Comparison of ENCODE assay signal across 8 mouse cellular contexts in the genomic region with DNA sequence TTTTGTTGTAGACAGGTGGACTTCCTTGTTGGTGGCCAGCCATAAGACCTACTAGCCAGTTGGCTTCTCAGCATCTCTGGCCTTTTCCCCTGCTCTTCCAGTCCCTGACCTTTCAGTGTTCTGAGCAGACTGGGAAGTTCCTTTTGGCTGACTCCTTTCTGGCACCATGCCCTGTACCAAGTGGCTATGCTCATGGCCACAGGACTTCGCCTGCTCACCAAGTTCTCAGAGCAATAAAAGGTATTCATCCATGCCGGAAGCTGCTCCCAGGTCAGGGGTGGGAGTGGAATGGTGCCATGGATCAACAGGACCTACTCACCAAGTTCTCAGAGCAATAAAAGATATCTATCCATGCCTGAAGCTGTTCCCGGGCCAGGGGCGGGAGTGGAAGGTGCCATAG. TPM values are rescaled to one million over a fixed set of nuclear protein-coding genes. Genes with fewer than 3 reads are reported as not detected.
DNase-seq lines count a peak whose midpoint lies in the region; ATAC-seq lines count a peak whose summit lies in the region.

No protein-coding gene starts in this region.

- H3K9me3 ChIP-seq in forebrain, embryonic 14.5 days (replicated peaks; ENCODE audit: control insufficient read depth, low read length): no peaks in the 10 kb centered on the region
- no peaks in the 10 kb centered on the region for H3K9me3 ChIP-seq in hindbrain, embryonic 13.5 days
- no peaks in the 10 kb centered on the region for H3K9me3 ChIP-seq in limb, embryonic 15.5 days
- no peaks in the 10 kb centered on the region for H3K9me3 ChIP-seq in neural tube, embryonic 15.5 days (replicated peaks)

- no peak overlapping the region for H3K27ac ChIP-seq in forebrain, embryonic 14.5 days (ENCODE audit: low read depth, low read length)
- H3K27ac ChIP-seq in hindbrain, embryonic 13.5 days: no peak overlapping the region
- no peak overlapping the region for H3K27ac ChIP-seq in limb, embryonic 15.5 days
- no peak overlapping the region for H3K27ac ChIP-seq in neural tube, embryonic 15.5 days (replicated peaks)

- DNase-seq in 416B (ENCODE audit: low read depth): peak; percentile 44
- peak; percentile 82 for DNase-seq in adrenal gland, adult 8-10 months
- no peak for DNase-seq in forebrain, embryonic 14.5 days (ENCODE audit: low spot score)
- DNase-seq in layer of hippocampus, adult 8-10 months (ENCODE audit: low spot score in 2 of 2): no peak
- DNase-seq in embryo, embryonic 9.5 days (ENCODE audit: extremely low spot score): no peak

- WGBS in forebrain, embryonic 14.5 days: 84% methylated on average over 4 of the region's 4 CpGs
- 87% methylated on average over 4 of the region's 4 CpGs for WGBS in hindbrain, embryonic 13.5 days
- WGBS in limb, embryonic 15.5 days: 71% methylated on average over 4 of the region's 4 CpGs
- WGBS in neural tube, embryonic 15.5 days: 57% methylated on average over 4 of the region's 4 CpGs

- H3K4me1 ChIP-seq in forebrain, embryonic 14.5 days (ENCODE audit: control insufficient read depth, insufficient read depth, low read length): peaks cover 17% of the 10 kb centered on the region
- H3K4me1 ChIP-seq in hindbrain, embryonic 13.5 days (replicated peaks): peaks cover 44% of the 10 kb centered on the region
- peaks cover 39% of the 10 kb centered on the region for H3K4me1 ChIP-seq in limb, embryonic 15.5 days
- H3K4me1 ChIP-seq in neural tube, embryonic 15.5 days: peaks cover 52% of the 10 kb centered on the region

- H3K27me3 ChIP-seq in forebrain, embryonic 14.5 days (replicated peaks; ENCODE audit: control insufficient read depth, insufficient read depth, low read length): no peaks in the 10 kb centered on the region
- no peaks in the 10 kb centered on the region for H3K27me3 ChIP-seq in hindbrain, embryonic 13.5 days
- no peaks in the 10 kb centered on the region for H3K27me3 ChIP-seq in limb, embryonic 15.5 days
- H3K27me3 ChIP-seq in neural tube, embryonic 15.5 days (replicated peaks): no peaks in the 10 kb centered on the region

- 0 out of 2 replicates have a peak overlapping the region, but pooled peaks have one; percentile 83 for H3K9ac ChIP-seq in forebrain, embryonic 14.5 days (ENCODE audit: low read length)
- peak overlapping the region; percentile 96; the same call in 1 of the 2 replicates for H3K9ac ChIP-seq in hindbrain, embryonic 13.5 days
- H3K9ac ChIP-seq in limb, embryonic 15.5 days: no peak overlapping the region
- H3K9ac ChIP-seq in neural tube, embryonic 15.5 days (replicated peaks): no peak overlapping the region

- H3K4me3 ChIP-seq in forebrain, embryonic 14.5 days (ENCODE audit: low read depth, low read length): 0 out of 2 replicates have a peak overlapping the region, but pooled peaks have one; percentile 81
- H3K4me3 ChIP-seq in hindbrain, embryonic 13.5 days: peak overlapping the region; percentile 79
- H3K4me3 ChIP-seq in limb, embryonic 15.5 days: peak overlapping the region; percentile 88; the same call in 1 of the 2 replicates
- peak overlapping the region; percentile 92 for H3K4me3 ChIP-seq in neural tube, embryonic 15.5 days (replicated peaks)

- no peak for ATAC-seq in forebrain, embryonic 14.5 days
- ATAC-seq in hindbrain, embryonic 13.5 days (ENCODE audit: low FRiP score): no peak
- ATAC-seq in limb, embryonic 15.5 days (ENCODE audit: insufficient number of reproducible peaks, low FRiP score, low TSS enrichment, low read depth): no peak
- no peak for ATAC-seq in neural tube, embryonic 15.5 days (ENCODE audit: low FRiP score)

- peaks cover 52% of the 10 kb centered on the region for H3K36me3 ChIP-seq in forebrain, embryonic 14.5 days (ENCODE audit: control insufficient read depth, insufficient read depth, low read length)
- H3K36me3 ChIP-seq in hindbrain, embryonic 13.5 days: peaks cover 39% of the 10 kb centered on the region
- peaks cover 39% of the 10 kb centered on the region for H3K36me3 ChIP-seq in limb, embryonic 15.5 days
- H3K36me3 ChIP-seq in neural tube, embryonic 15.5 days: peaks cover 37% of the 10 kb centered on the region

- peak overlapping the region; percentile 81 for H3K4me2 ChIP-seq in forebrain, embryonic 14.5 days (ENCODE audit: low read length)
- peak overlapping the region; percentile 100 for H3K4me2 ChIP-seq in hindbrain, embryonic 13.5 days
- peak overlapping the region; percentile 95 for H3K4me2 ChIP-seq in limb, embryonic 15.5 days
- H3K4me2 ChIP-seq in neural tube, embryonic 15.5 days: peak overlapping the region; percentile 99

RNA-seq across cellular contexts. Expression of a gene that starts 1.2 kb away (rescaled TPM):
- under 1 TPM in 2 of 4 experiments, not detected in 2; 0.30 to 0.38 TPM for total RNA-seq in adrenal gland, adult 8-10 months (2022)
- 0.38 and 1.3 TPM in 2 replicates for polyA plus RNA-seq in forebrain, embryonic 14.5 days (2014; fragmentation: Nextera tagmentation; extraction: Ambion mirVana)
- polyA plus RNA-seq in hindbrain, embryonic 13.5 days (2015; fragmentation: Nextera tagmentation; extraction: Ambion mirVana): 0.27 and 1.2 TPM in 2 replicates
- not detected in 2 replicates for polyA plus RNA-seq in limb, embryonic 15.5 days (2015; fragmentation: Nextera tagmentation; extraction: Ambion mirVana)
- polyA plus RNA-seq in neural tube, embryonic 15.5 days (2015; fragmentation: Nextera tagmentation; extraction: Ambion mirVana): 0.73 TPM in 1 of 2 replicates, not detected in the other
- total RNA-seq in layer of hippocampus, adult 8-10 months (2022): 1 to 10 TPM in 2 of 4 experiments, under 1 TPM in 2; 0.90 to 2.0 (median 1.4) TPM

RNA-seq across cellular contexts. Expression of a gene that starts 2.3 kb away (rescaled TPM):
- total RNA-seq in adrenal gland, adult 8-10 months (2022): 100 to 1,000 TPM; 105 to 116 (median 107) TPM
- polyA plus RNA-seq in forebrain, embryonic 14.5 days (2014; fragmentation: Nextera tagmentation; extraction: Ambion mirVana): 54.7 and 56.5 TPM in 2 replicates
- polyA plus RNA-seq in hindbrain, embryonic 13.5 days (2015; fragmentation: Nextera tagmentation; extraction: Ambion mirVana): 55.4 and 56.9 TPM in 2 replicates
- 47.9 and 51.1 TPM in 2 replicates for polyA plus RNA-seq in limb, embryonic 15.5 days (2015; fragmentation: Nextera tagmentation; extraction: Ambion mirVana)
- 76.1 and 79.7 TPM in 2 replicates for polyA plus RNA-seq in neural tube, embryonic 15.5 days (2015; fragmentation: Nextera tagmentation; extraction: Ambion mirVana)
- 10 to 100 TPM; 54.8 to 62.3 (median 57.7) TPM for total RNA-seq in layer of hippocampus, adult 8-10 months (2022)

RNA-seq across cellular contexts. Expression of a gene that starts 2.4 kb away (rescaled TPM):
- total RNA-seq in adrenal gland, adult 8-10 months (2022): 10 to 100 TPM; 20.9 to 37.4 (median 26.4) TPM
- 8.3 and 16.9 TPM in 2 replicates for polyA plus RNA-seq in forebrain, embryonic 14.5 days (2014; fragmentation: Nextera tagmentation; extraction: Ambion mirVana)
- 41.9 and 43.5 TPM in 2 replicates for polyA plus RNA-seq in hindbrain, embryonic 13.5 days (2015; fragmentation: Nextera tagmentation; extraction: Ambion mirVana)
- polyA plus RNA-seq in limb, embryonic 15.5 days (2015; fragmentation: Nextera tagmentation; extraction: Ambion mirVana): 36.3 and 37.5 TPM in 2 replicates
- 46.3 and 49.5 TPM in 2 replicates for polyA plus RNA-seq in neural tube, embryonic 15.5 days (2015; fragmentation: Nextera tagmentation; extraction: Ambion mirVana)
- total RNA-seq in layer of hippocampus, adult 8-10 months (2022): 10 to 100 TPM; 31.0 to 44.2 (median 38.4) TPM

RNA-seq across cellular contexts. Expression of a gene that starts 6.4 kb away (rescaled TPM):
- 10 to 100 TPM; 24.3 to 37.6 (median 32.2) TPM for total RNA-seq in adrenal gland, adult 8-10 months (2022)
- 31.8 and 37.2 TPM in 2 replicates for polyA plus RNA-seq in forebrain, embryonic 14.5 days (2014; fragmentation: Nextera tagmentation; extraction: Ambion mirVana)
- polyA plus RNA-seq in hindbrain, embryonic 13.5 days (2015; fragmentation: Nextera tagmentation; extraction: Ambion mirVana): 35.5 and 36.1 TPM in 2 replicates
- polyA plus RNA-seq in limb, embryonic 15.5 days (2015; fragmentation: Nextera tagmentation; extraction: Ambion mirVana): 26.2 and 30.5 TPM in 2 replicates
- 29.5 and 33.1 TPM in 2 replicates for polyA plus RNA-seq in neural tube, embryonic 15.5 days (2015; fragmentation: Nextera tagmentation; extraction: Ambion mirVana)
- total RNA-seq in layer of hippocampus, adult 8-10 months (2022): 10 to 100 TPM; 39.7 to 43.9 (median 41.9) TPM

RNA-seq across cellular contexts. Expression of a gene that starts 15.9 kb away (rescaled TPM):
- total RNA-seq in adrenal gland, adult 8-10 months (2022): 10 to 100 TPM; 49.1 to 61.2 (median 53.8) TPM
- polyA plus RNA-seq in forebrain, embryonic 14.5 days (2014; fragmentation: Nextera tagmentation; extraction: Ambion mirVana): 9.1 and 14.6 TPM in 2 replicates
- 32.8 and 34.3 TPM in 2 replicates for polyA plus RNA-seq in hindbrain, embryonic 13.5 days (2015; fragmentation: Nextera tagmentation; extraction: Ambion mirVana)
- 2.8 and 3.0 TPM in 2 replicates for polyA plus RNA-seq in limb, embryonic 15.5 days (2015; fragmentation: Nextera tagmentation; extraction: Ambion mirVana)
- polyA plus RNA-seq in neural tube, embryonic 15.5 days (2015; fragmentation: Nextera tagmentation; extraction: Ambion mirVana): 42.7 and 53.4 TPM in 2 replicates
- 100 to 1,000 TPM; 134 to 172 (median 153) TPM for total RNA-seq in layer of hippocampus, adult 8-10 months (2022)

Comparison
In these comparisons a context has a peak if more than half of its experiments do, and no peak if none do; other contexts are left out.
1. DNase-seq: peak in 416B (single experiment) and adrenal gland, adult 8-10 months (single experiment); none in forebrain, embryonic 14.5 days (single experiment), layer of hippocampus, adult 8-10 months (0 of 2) and embryo, embryonic 9.5 days (single experiment).
2. H3K9ac ChIP-seq: peak in forebrain, embryonic 14.5 days (single experiment) and hindbrain, embryonic 13.5 days (single experiment); none in limb, embryonic 15.5 days (single experiment) and neural tube, embryonic 15.5 days (single experiment).
3. Peak in every context shown above with its lines, with median percentiles within 50 percentile points of each other: H3K4me2 ChIP-seq and H3K4me3 ChIP-seq.